Comparison of ENCODE assay signal across 20 mouse cellular contexts in the genomic region with DNA sequence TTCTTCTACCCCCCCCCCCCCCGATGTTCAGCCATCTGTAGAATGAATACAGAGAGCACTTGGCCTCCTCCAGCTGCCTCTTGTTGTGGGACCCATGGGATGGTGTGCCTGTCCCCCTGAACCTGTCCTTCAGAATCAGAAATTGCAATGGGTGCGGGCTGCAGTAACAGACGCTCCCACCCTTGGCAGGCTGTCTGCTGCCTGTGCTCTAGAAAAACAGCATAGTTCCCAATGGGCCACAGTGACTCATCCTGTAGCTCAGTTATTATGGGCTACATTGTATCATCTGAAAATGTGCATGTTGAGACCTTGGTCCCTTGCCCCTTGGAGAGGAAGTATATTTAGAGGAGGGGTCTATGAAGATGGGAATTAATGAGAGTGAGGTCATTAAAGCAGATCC.
A peak's percentile ranks its signal among the peaks of the same experiment; 100 is the strongest.
DNase-seq lines count a peak whose midpoint lies in the region; ATAC-seq and TF ChIP-seq lines count a peak whose summit lies in the region.
"Had no signal": no experiment of that assay in that cellular context is flagged by ENCODE, and none has a peak within 500 bp of the region (broad histone marks: within the 10 kb centered on the region; RNA-seq: fewer than 3 reads in every experiment).

No protein-coding gene starts in this region.

- H3K36me3 ChIP-seq in neural tube, embryonic 13.5 days: no peaks in the 10 kb centered on the region
- H3K36me3 ChIP-seq: embryonic facial prominence, embryonic 12.5 days; forebrain, embryonic 12.5 days; hindbrain, embryonic 12.5 days; limb, embryonic 13.5 days; midbrain, embryonic 12.5 days had no signal

- TF ChIP-seq POLR2A in lung, adult 2 months (IDR thresholded peaks at IDR 0.05; ENCODE audit: borderline replicate concordance, extremely low read depth, low read depth, low read length): no peak

- H3K27ac ChIP-seq in gastrocnemius, adult 2 months: peak overlapping the region; percentile 12; the same call in 1 of the 2 replicates
- H3K27ac ChIP-seq in neural tube, embryonic 13.5 days (replicated peaks): peak overlapping the region; percentile 24; the same call in 1 of the 2 replicates
- H3K27ac ChIP-seq: embryonic facial prominence, embryonic 12.5 days; forebrain, embryonic 12.5 days; hindbrain, embryonic 12.5 days; kidney, postnatal 0 days; limb, embryonic 13.5 days; midbrain, embryonic 12.5 days had no signal

- peaks cover 24% of the 10 kb centered on the region for H3K4me1 ChIP-seq in neural tube, embryonic 13.5 days (replicated peaks)
- no peaks in the 10 kb centered on the region for H3K4me1 ChIP-seq in lung, adult 2 months (ENCODE audit: control insufficient read depth, insufficient read depth, low read length)
- H3K4me1 ChIP-seq: embryonic facial prominence, embryonic 12.5 days; limb, embryonic 13.5 days had no signal

- DNase-seq in gastrocnemius, adult 2 months: peak; percentile 64
- DNase-seq in gastrocnemius, postnatal 4 days (ENCODE audit: low spot score in 2 of 2): no peak
- DNase-seq in neural tube, embryonic 10.5 days (ENCODE audit: extremely low spot score, low spot score): no peak
- peak; percentile 16 to 35 for DNase-seq in heart, adult 9 months (ENCODE audit: low spot score in 2 of 2)
- DNase-seq in skeletal muscle tissue, adult 2 months (ENCODE audit: low read depth, low spot score): peak; percentile 25
- no peak for DNase-seq in cerebellum, adult 9-10 months
- DNase-seq in lung, adult 2 months: no peak
- DNase-seq: B cell, adult 2 months; cerebellum, adult 11 months; cerebellum, postnatal 36 days; lung, postnatal 36 days; thymus, postnatal 4 days had no signal

- no peaks in the 10 kb centered on the region for H3K27me3 ChIP-seq in neural tube, embryonic 13.5 days
- H3K27me3 ChIP-seq: embryonic facial prominence, embryonic 12.5 days; forebrain, embryonic 12.5 days; hindbrain, embryonic 12.5 days; limb, embryonic 13.5 days had no signal

- no peak overlapping the region for H3K4me3 ChIP-seq in gastrocnemius, adult 2 months
- no peak overlapping the region for H3K4me3 ChIP-seq in neural tube, embryonic 13.5 days
- no peak overlapping the region for H3K4me3 ChIP-seq in lung, adult 2 months (replicated peaks; ENCODE audit: extremely low read depth, low read depth, low read length)
- H3K4me3 ChIP-seq: embryonic facial prominence, embryonic 12.5 days; forebrain, embryonic 12.5 days; hindbrain, embryonic 12.5 days; limb, embryonic 13.5 days; midbrain, embryonic 12.5 days; myocyte had no signal

- intact Hi-C loops in gastrocnemius, adult 2 months (cut with DNase I): no loop called here

- H3K9ac ChIP-seq in neural tube, embryonic 13.5 days: no peak overlapping the region
- H3K9ac ChIP-seq: embryonic facial prominence, embryonic 12.5 days; forebrain, embryonic 12.5 days; hindbrain, embryonic 12.5 days; limb, embryonic 13.5 days; midbrain, embryonic 12.5 days had no signal

- no peak for TF ChIP-seq CTCF in gastrocnemius, adult 2 months (IDR thresholded peaks at IDR 0.05)
- TF ChIP-seq CTCF in lung, adult 2 months (IDR thresholded peaks at IDR 0.05; ENCODE audit: insufficient read depth, low read length): no peak

- WGBS in neural tube, embryonic 13.5 days: 74% methylated on average over 3 of the region's 3 CpGs
- 83% methylated on average over 3 of the region's 3 CpGs for WGBS in lung, adult 2 months

- H3K9me3 ChIP-seq in neural tube, embryonic 13.5 days: no peaks in the 10 kb centered on the region
- H3K9me3 ChIP-seq: embryonic facial prominence, embryonic 12.5 days; forebrain, embryonic 12.5 days; hindbrain, embryonic 12.5 days; limb, embryonic 13.5 days; midbrain, embryonic 12.5 days had no signal

- H3K4me2 ChIP-seq in neural tube, embryonic 13.5 days: no peak overlapping the region
- H3K4me2 ChIP-seq: embryonic facial prominence, embryonic 12.5 days; forebrain, embryonic 12.5 days; hindbrain, embryonic 12.5 days; limb, embryonic 13.5 days; midbrain, embryonic 12.5 days had no signal

- no peak for ATAC-seq in neural tube, embryonic 13.5 days (ENCODE audit: low read depth)

Comparison
In these comparisons a context has a peak if more than half of its experiments do, and no peak if none do; other contexts are left out.
1. DNase-seq: peak in gastrocnemius, adult 2 months (single experiment), heart, adult 9 months (2 of 2) and skeletal muscle tissue, adult 2 months (single experiment); none in gastrocnemius, postnatal 4 days (0 of 2), neural tube, embryonic 10.5 days (single experiment), cerebellum, adult 9-10 months (single experiment) and lung, adult 2 months (single experiment).